Mouse (Mus musculus) hindbrain, embryonic 13.5 days (tissue): ENCODE results near the gene Fut2. TPM values are rescaled to one million over a fixed set of nuclear protein-coding genes. Genes with fewer than 3 reads are reported as not detected.
A peak's percentile ranks its signal among the peaks of the same experiment; 100 is the strongest.

Source experiments
- ATAC-seq: fragments of 200-750 bp; cut with Nextera tagmentation; 2 replicates; pipeline ENCODE4 v1.8.0; 2017; ENCODE audit warnings: moderate TSS enrichment; ENCODE audit not compliant: low FRiP score
- H3K27ac ChIP-seq: fragments of 300-500 bp; sonication (generic); 2 replicates; pipeline ENCODE4 v1.5.1; 2015; ENCODE audit warnings: inconsistent platforms, mild to moderate bottlenecking, moderate library complexity
- H3K27me3 ChIP-seq: fragments of 300-500 bp; sonication (generic); 2 replicates; pipeline ENCODE4 v1.6.1; 2015; ENCODE audit warnings: mild to moderate bottlenecking, inconsistent platforms
- H3K36me3 ChIP-seq: fragments of 300-500 bp; sonication (generic); 2 replicates; pipeline ENCODE4 v1.6.1; 2015; ENCODE audit warnings: mild to moderate bottlenecking, inconsistent platforms
- H3K4me1 ChIP-seq: fragments of 300-500 bp; sonication (generic); replicated peaks from 2 replicates; pipeline ENCODE4 v1.6.1; 2015; ENCODE audit warnings: inconsistent platforms
- H3K4me2 ChIP-seq: fragments of 300-500 bp; sonication (generic); 2 replicates; pipeline ENCODE4 v1.6.1; 2015; ENCODE audit warnings: inconsistent platforms, mild to moderate bottlenecking, moderate library complexity
- H3K4me3 ChIP-seq: fragments of 300-500 bp; sonication (generic); 2 replicates; pipeline ENCODE4 v1.5.1; 2015; ENCODE audit warnings: mild to moderate bottlenecking, inconsistent platforms
- H3K9ac ChIP-seq: fragments of 300-500 bp; sonication (generic); 2 replicates; pipeline ENCODE4 v1.6.1; 2015; ENCODE audit warnings: mild to moderate bottlenecking, inconsistent platforms
- H3K9me3 ChIP-seq: fragments of 300-500 bp; sonication (generic); 2 replicates; pipeline ENCODE4 v1.6.1; 2016; ENCODE audit warnings: inconsistent platforms
- WGBS: fragments of 180-500 bp; shearing (Covaris S2); methylation state at CpG from one replicate; pipeline ENCODE4 v1.1.7; 2015; 5-methylcytosine and 5-hydroxymethylcytosine counted together
- polyA plus RNA-seq: library from polyadenylated mRNA; unstranded; fragments of >200 nt; fragmentation: Nextera tagmentation; extraction: Ambion mirVana; gene quantifications from 2 replicates; pipeline ENCODE4 v1.2.1, GENCODE M21; 2015

The Fut2 gene
- 0.09 and 0.38 TPM in 2 replicates for polyA plus RNA-seq

- Histone ChIP-seq H3K36me3 (no peaks in the 10 kb centered on the region), H3K4me2 (no peak within 1 kb of the TSS), H3K4me3 (no peak within 1 kb of the TSS), H3K9me3 (no peaks in the 10 kb centered on the region), H3K27ac (no peak within 1 kb of the TSS), H3K4me1 (no peaks in the 10 kb centered on the region), H3K27me3 (0 out of 2 replicates have a peak, but pooled peaks cover 4% of the 10 kb centered on the region), H3K9ac (no peak within 1 kb of the TSS; the same call in 1 of the 2 replicates)
- 85% methylated on average over 7 of the region's 7 CpGs for WGBS
- ATAC-seq, result no peak
These were observed at the start of gene Fut2 for GRCm38 (mm10) chr7:45666161-45666560. Gene Fut2 (minus strand): TSS chr7:45666394.

GRCm38 (mm10) chr7:45715090-45715708 lies 49.0 kb upstream of the Fut2 start, which contains the start of gene Rpl18:
Gene Rpl18 (plus strand): TSS chr7:45715457.
- no peaks in the 10 kb centered on the region for H3K27me3 ChIP-seq
- peak within 1 kb of the TSS; percentile 85 for H3K9ac ChIP-seq
- peaks cover 61% of the 10 kb centered on the region for H3K4me1 ChIP-seq
- peak; percentile 92 for ATAC-seq
- WGBS, result 7% methylated on average over 34 of the region's 34 CpGs
- no peaks in the 10 kb centered on the region for H3K9me3 ChIP-seq
- H3K4me2 ChIP-seq, result peak within 1 kb of the TSS; percentile 94
- peaks cover 46% of the 10 kb centered on the region for H3K36me3 ChIP-seq
- H3K27ac ChIP-seq, result peak within 1 kb of the TSS; percentile 78
- peak within 1 kb of the TSS; percentile 86 for H3K4me3 ChIP-seq

- H3K9ac ChIP-seq, result peak overlapping the region; percentile 85
- peak; percentile 58 for ATAC-seq
- peak overlapping the region; percentile 77; the same call in 1 of the 2 replicates for H3K27ac ChIP-seq
- no peaks in the 10 kb centered on the region for H3K9me3 ChIP-seq
- peaks cover 62% of the 10 kb centered on the region for H3K4me1 ChIP-seq
- peak overlapping the region; percentile 86 for H3K4me3 ChIP-seq
- peak overlapping the region; percentile 94 for H3K4me2 ChIP-seq
- H3K27me3 ChIP-seq, result no peaks in the 10 kb centered on the region
- H3K36me3 ChIP-seq, result peaks cover 46% of the 10 kb centered on the region
- 11% methylated on average over 14 of the region's 14 CpGs for WGBS
These were observed 48.5 kb upstream of the Fut2 start for GRCm38 (mm10) chr7:45714630-45715089.

- H3K4me1 ChIP-seq, result peaks cover 62% of the 10 kb centered on the region
- H3K27ac ChIP-seq, result no peak overlapping the region
- no peaks in the 10 kb centered on the region for H3K9me3 ChIP-seq
- H3K9ac ChIP-seq, result peak overlapping the region; percentile 85
- 75% methylated on average over 6 of the region's 6 CpGs for WGBS
- peak overlapping the region; percentile 94 for H3K4me2 ChIP-seq
- ATAC-seq, result no peak
- peak overlapping the region; percentile 86 for H3K4me3 ChIP-seq
- H3K27me3 ChIP-seq, result no peaks in the 10 kb centered on the region
- H3K36me3 ChIP-seq, result peaks cover 40% of the 10 kb centered on the region
These were observed 47.8 kb upstream of the Fut2 start for GRCm38 (mm10) chr7:45713881-45714520.

- H3K9me3 ChIP-seq, result no peaks in the 10 kb centered on the region
- no peak overlapping the region for H3K4me2 ChIP-seq
- peaks cover 62% of the 10 kb centered on the region for H3K4me1 ChIP-seq
- no peak overlapping the region for H3K27ac ChIP-seq
- H3K9ac ChIP-seq, result no peak overlapping the region
- 93% methylated on average over 16 of the region's 16 CpGs for WGBS
- ATAC-seq, result no peak
- H3K27me3 ChIP-seq, result no peaks in the 10 kb centered on the region
- H3K36me3 ChIP-seq, result peaks cover 40% of the 10 kb centered on the region
- H3K4me3 ChIP-seq, result no peak overlapping the region
These were observed 47.2 kb upstream of the Fut2 start for GRCm38 (mm10) chr7:45713396-45713795.

- no peak for ATAC-seq
These were observed 46.0 kb upstream of the Fut2 start for GRCm38 (mm10) chr7:45712022-45712757.

GRCm38 (mm10) chr7:45711316-45712021 lies 45.3 kb upstream of the Fut2 start:
- no peak for ATAC-seq
- 93% methylated on average over 24 of the region's 24 CpGs for WGBS
- Histone ChIP-seq H3K9ac (no peak overlapping the region), H3K36me3 (peaks cover 40% of the 10 kb centered on the region), H3K4me2 (no peak overlapping the region), H3K4me3 (no peak overlapping the region), H3K9me3 (no peaks in the 10 kb centered on the region), H3K4me1 (peaks cover 73% of the 10 kb centered on the region), H3K27ac (no peak overlapping the region), H3K27me3 (no peaks in the 10 kb centered on the region)

More at GRCm38 (mm10) chr7:45712022-45712757, 46.0 kb upstream of the Fut2 start:
- 91% methylated on average over 21 of the region's 21 CpGs for WGBS
- Histone ChIP-seq H3K36me3 (peaks cover 40% of the 10 kb centered on the region), H3K9me3 (no peaks in the 10 kb centered on the region), H3K4me1 (peaks cover 73% of the 10 kb centered on the region), H3K27me3 (no peaks in the 10 kb centered on the region), H3K27ac (no peak overlapping the region), H3K4me3 (no peak overlapping the region), H3K4me2 (no peak overlapping the region), H3K9ac (no peak overlapping the region)

- no peak overlapping the region for H3K4me2 ChIP-seq
- peak overlapping the region; percentile 80; the same call in 1 of the 2 replicates for H3K9ac ChIP-seq
- H3K27me3 ChIP-seq, result no peaks in the 10 kb centered on the region
- peaks cover 73% of the 10 kb centered on the region for H3K4me1 ChIP-seq
- peak overlapping the region; percentile 75 for H3K27ac ChIP-seq
- no peaks in the 10 kb centered on the region for H3K9me3 ChIP-seq
- peaks cover 40% of the 10 kb centered on the region for H3K36me3 ChIP-seq
- 95% methylated on average over 20 of the region's 20 CpGs for WGBS
- ATAC-seq, result no peak
- no peak overlapping the region for H3K4me3 ChIP-seq
These were observed 44.4 kb upstream of the Fut2 start for GRCm38 (mm10) chr7:45710477-45711191.

- no peaks in the 10 kb centered on the region for H3K27me3 ChIP-seq
- H3K9ac ChIP-seq, result peak overlapping the region; percentile 80
- H3K27ac ChIP-seq, result peak overlapping the region; percentile 75
- no peak overlapping the region for H3K4me3 ChIP-seq
- no peak for ATAC-seq
- H3K36me3 ChIP-seq, result peaks cover 40% of the 10 kb centered on the region
- 66% methylated on average over 14 of the region's 14 CpGs for WGBS
- 0 out of 2 replicates have a peak overlapping the region, but pooled peaks have one; percentile 97 for H3K4me2 ChIP-seq
- H3K9me3 ChIP-seq, result no peaks in the 10 kb centered on the region
- peaks cover 76% of the 10 kb centered on the region for H3K4me1 ChIP-seq
These were observed 43.6 kb upstream of the Fut2 start for GRCm38 (mm10) chr7:45709677-45710355.

GRCm38 (mm10) chr7:45709036-45709435 lies 42.8 kb upstream of the Fut2 start:
- H3K27ac ChIP-seq, result peak overlapping the region; percentile 75
- H3K36me3 ChIP-seq, result peaks cover 40% of the 10 kb centered on the region
- H3K4me1 ChIP-seq, result peaks cover 68% of the 10 kb centered on the region
- 26% methylated on average over 6 of the region's 6 CpGs for WGBS
- H3K4me3 ChIP-seq, result no peak overlapping the region
- no peaks in the 10 kb centered on the region for H3K9me3 ChIP-seq
- H3K9ac ChIP-seq, result peak overlapping the region; percentile 80
- no peak for ATAC-seq
- peak overlapping the region; percentile 97 for H3K4me2 ChIP-seq
- H3K27me3 ChIP-seq, result no peaks in the 10 kb centered on the region
